Mouse (Mus musculus) embryonic facial prominence, embryonic 15.5 days (tissue): ENCODE results near the gene Otop2. TPM values are rescaled to one million over a fixed set of nuclear protein-coding genes. Genes with fewer than 3 reads are reported as not detected.

Experiments used
- ATAC-seq: fragments of 200-750 bp; cut with Nextera tagmentation; 2 replicates; pipeline ENCODE4 v1.8.0; 2017; ENCODE audit warnings: low read depth, moderate TSS enrichment; ENCODE audit not compliant: insufficient number of reproducible peaks, low FRiP score, low TSS enrichment
- H3K27ac ChIP-seq: fragments of 300-500 bp; sonication (generic); replicated peaks from 2 replicates; pipeline ENCODE4 v1.5.1; 2015; ENCODE audit warnings: mild to moderate bottlenecking, inconsistent platforms
- H3K27me3 ChIP-seq: fragments of 300-500 bp; sonication (generic); 2 replicates; pipeline ENCODE4 v1.6.1; 2015; ENCODE audit warnings: inconsistent platforms
- H3K36me3 ChIP-seq: fragments of 300-500 bp; sonication (generic); 2 replicates; pipeline ENCODE4 v1.6.1; 2015; ENCODE audit warnings: mild to moderate bottlenecking, inconsistent platforms
- H3K4me1 ChIP-seq: fragments of 300-500 bp; sonication (generic); 2 replicates; pipeline ENCODE4 v1.6.1; 2015; ENCODE audit warnings: inconsistent platforms
- H3K4me2 ChIP-seq: fragments of 300-500 bp; sonication (generic); replicated peaks from 2 replicates; pipeline ENCODE4 v1.6.1; 2015; ENCODE audit warnings: mild to moderate bottlenecking, inconsistent platforms
- H3K4me3 ChIP-seq: fragments of 300-500 bp; sonication (generic); replicated peaks from 2 replicates; pipeline ENCODE4 v1.5.1; 2015; ENCODE audit warnings: mild to moderate bottlenecking, inconsistent platforms
- H3K9ac ChIP-seq: fragments of 300-500 bp; sonication (generic); 2 replicates; pipeline ENCODE4 v1.6.1; 2015; ENCODE audit warnings: inconsistent platforms
- H3K9me3 ChIP-seq: fragments of 300-500 bp; sonication (generic); replicated peaks from 2 replicates; pipeline ENCODE4 v1.6.1; 2016; ENCODE audit warnings: inconsistent platforms
- whole genome bisulfite sequencing: fragments of 180-500 bp; shearing (Covaris S2); methylation state at CpG from one replicate; pipeline ENCODE4 v1.1.7; 2015; 5-methylcytosine and 5-hydroxymethylcytosine counted together
- polyA plus RNA-seq: library from polyadenylated mRNA; unstranded; fragments of >200 nt; fragmentation: Nextera tagmentation; extraction: Ambion mirVana; gene quantifications from 2 replicates; pipeline ENCODE4 v1.2.1, GENCODE M21; 2015

The Otop2 gene
- polyA plus RNA-seq, 1 experiment from 2014 or later, result 0.32 TPM

DNA sequence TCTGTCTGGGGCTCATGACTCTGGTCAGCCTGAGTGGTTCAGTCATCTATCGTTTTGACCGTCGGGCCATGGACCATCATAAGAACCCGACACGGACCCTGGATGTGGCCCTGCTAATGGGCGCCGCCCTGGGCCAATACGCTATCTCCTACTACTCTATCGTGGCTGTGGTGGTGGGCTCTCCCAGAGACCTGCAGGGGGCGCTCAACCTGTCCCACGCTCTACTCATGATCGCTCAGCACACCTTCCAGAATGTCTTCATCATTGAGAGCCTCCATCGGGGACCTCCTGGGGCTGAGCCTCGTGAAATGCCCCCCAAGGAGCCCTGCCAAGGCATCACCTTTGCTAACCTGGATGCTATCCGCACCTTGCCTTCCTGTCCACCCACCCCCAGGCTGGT is 22.4 kb downstream of the Otop2 start:
- Histone ChIP-seq H3K4me3 (no peak overlapping the region), H3K36me3 (no peaks in the 10 kb centered on the region), H3K9ac (no peak overlapping the region), H3K9me3 (no peaks in the 10 kb centered on the region), H3K27ac (no peak overlapping the region), H3K27me3 (peaks cover 68% of the 10 kb centered on the region), H3K4me1 (peaks cover 3% of the 10 kb centered on the region; the same call in 1 of the 2 replicates), H3K4me2 (no peak overlapping the region)
- WGBS, result 61% methylated on average over 15 of the region's 15 CpGs
- ATAC-seq, result no peak

DNA sequence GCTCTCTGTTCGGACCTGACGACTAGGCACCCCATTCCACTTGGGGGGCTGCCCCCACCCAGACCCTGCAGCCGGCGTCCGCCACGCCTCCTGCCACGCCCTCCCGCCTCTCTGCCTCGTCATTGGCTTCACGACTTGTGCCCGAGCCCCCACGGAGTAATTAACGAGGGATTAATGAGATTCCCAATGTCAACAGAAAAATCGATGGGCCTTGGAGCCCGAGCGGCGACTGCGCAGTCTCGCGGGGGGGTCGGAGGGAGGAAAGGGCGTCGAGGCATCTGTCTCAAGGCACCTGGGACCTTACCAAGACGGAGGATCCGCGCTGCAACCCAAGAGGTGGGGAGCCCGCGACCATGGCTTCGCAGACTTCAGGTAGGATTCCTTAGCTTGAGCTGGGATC is 27.6 kb downstream of the Otop2 start, which contains the start of gene Otop3:
Gene Otop3 (plus strand): TSS at position 201 of the 400 bp plus-strand sequence.
- H3K36me3 ChIP-seq, result no peaks in the 10 kb centered on the region
- H3K4me3 ChIP-seq, result peak within 1 kb of the TSS; percentile 15; the same call in 1 of the 2 replicates
- 4% methylated on average over 29 of the region's 29 CpGs for WGBS
- H3K4me1 ChIP-seq, result peaks cover 7% of the 10 kb centered on the region; the same call in 1 of the 2 replicates
- H3K27ac ChIP-seq, result no peak within 1 kb of the TSS
- H3K4me2 ChIP-seq, result peak within 1 kb of the TSS; percentile 27
- no peaks in the 10 kb centered on the region for H3K9me3 ChIP-seq
- H3K9ac ChIP-seq, result no peak within 1 kb of the TSS
- ATAC-seq, result no peak
- H3K27me3 ChIP-seq, result peaks cover 76% of the 10 kb centered on the region

DNA sequence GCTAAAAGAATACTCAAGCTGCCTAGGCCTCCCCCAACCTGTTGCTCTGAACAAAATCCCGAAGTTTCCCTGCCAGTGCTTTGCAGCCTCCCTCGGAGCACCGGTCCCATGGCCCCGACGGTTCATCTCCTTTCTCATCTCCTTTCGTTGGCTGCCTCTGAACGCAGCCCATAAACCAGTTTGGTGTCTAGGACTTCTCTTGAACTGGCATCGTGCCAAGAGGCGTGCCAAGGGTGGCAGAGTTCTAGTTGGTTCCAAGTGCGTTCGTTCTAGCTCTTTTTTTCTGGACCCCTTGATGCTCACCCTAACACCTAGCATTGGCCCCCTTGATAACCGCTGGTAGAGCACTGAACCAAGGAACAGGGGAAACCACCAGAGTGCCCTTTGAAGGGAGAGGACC is 28.3 kb downstream of the Otop2 start:
- no peaks in the 10 kb centered on the region for H3K9me3 ChIP-seq
- H3K4me1 ChIP-seq, result peaks cover 7% of the 10 kb centered on the region; the same call in 1 of the 2 replicates
- no peak overlapping the region for H3K4me2 ChIP-seq
- no peak overlapping the region for H3K9ac ChIP-seq
- no peak overlapping the region for H3K4me3 ChIP-seq
- H3K27ac ChIP-seq, result no peak overlapping the region
- peaks cover 71% of the 10 kb centered on the region for H3K27me3 ChIP-seq
- no peak for ATAC-seq
- 52% methylated on average over 12 of the region's 12 CpGs for WGBS
- H3K36me3 ChIP-seq, result no peaks in the 10 kb centered on the region

DNA sequence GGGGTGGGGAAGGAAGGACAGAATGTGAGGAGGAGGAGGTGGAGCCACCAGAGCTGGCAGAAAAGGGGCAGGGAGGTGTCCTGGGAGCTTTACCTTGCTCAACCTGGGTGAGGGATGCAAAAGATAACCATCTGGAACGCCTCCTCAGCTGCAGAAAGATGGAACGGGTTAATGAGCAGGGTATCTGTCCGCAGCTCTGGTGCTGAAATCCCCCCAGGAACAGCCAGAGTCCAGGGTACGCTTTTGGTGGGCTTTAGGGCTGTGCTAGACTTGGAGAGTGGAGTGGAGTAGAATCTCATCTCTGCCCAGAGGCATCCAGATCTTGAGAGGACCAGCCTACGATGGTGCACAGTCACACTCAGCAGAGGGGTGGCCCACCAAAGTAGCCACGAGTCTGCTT is 29.2 kb downstream of the Otop2 start:
- no peak overlapping the region for H3K4me3 ChIP-seq
- H3K36me3 ChIP-seq, result no peaks in the 10 kb centered on the region
- no peak for ATAC-seq
- no peak overlapping the region for H3K27ac ChIP-seq
- no peak overlapping the region for H3K4me2 ChIP-seq
- H3K4me1 ChIP-seq, result peaks cover 7% of the 10 kb centered on the region; the same call in 1 of the 2 replicates
- peaks cover 74% of the 10 kb centered on the region for H3K27me3 ChIP-seq
- no peaks in the 10 kb centered on the region for H3K9me3 ChIP-seq
- 11% methylated on average over 6 of the region's 6 CpGs for WGBS
- H3K9ac ChIP-seq, result no peak overlapping the region

DNA sequence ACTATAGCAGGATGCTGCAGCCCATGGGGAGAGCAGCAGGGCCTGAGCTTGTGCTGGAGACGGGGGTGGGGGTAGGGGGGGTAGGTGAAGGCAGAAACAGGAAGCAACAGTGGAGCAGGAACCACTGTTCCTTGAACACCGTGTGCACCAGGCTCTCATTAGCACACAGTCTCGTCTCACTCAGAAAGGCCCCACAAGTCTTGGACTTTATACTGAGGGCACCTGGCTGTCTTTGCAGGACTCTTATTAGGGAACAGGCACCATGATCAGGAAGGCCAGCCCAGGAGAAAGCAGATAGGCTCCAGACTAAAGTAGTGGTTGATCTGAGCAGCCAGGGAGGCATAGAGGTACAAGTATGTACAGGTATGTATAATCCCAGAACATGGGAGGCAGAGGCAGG is 30.4 kb downstream of the Otop2 start:
- peaks cover 65% of the 10 kb centered on the region for H3K27me3 ChIP-seq
- H3K4me2 ChIP-seq, result no peak overlapping the region

DNA sequence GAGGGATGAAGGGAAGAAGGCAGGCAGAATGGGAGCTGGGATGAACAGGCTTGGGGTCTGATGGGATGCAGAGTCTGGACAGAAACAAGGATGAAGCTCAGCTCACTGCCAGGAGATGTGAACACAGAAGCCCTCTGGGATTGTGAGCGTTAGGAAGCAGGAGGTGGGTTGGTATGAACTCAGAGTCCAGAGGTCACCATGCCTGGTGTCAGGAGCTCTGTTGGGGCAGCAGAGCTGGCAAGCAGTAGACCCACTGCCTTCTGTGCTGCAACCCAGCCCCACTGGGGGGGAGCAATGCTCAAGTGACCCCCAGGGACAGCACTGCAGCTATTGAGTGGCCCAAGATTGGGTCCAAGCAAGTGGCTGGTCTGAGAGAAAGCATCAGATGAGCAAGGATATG is 30.9 kb downstream of the Otop2 start:
- ATAC-seq, result no peak

More for the DNA sequence above, 30.4 kb downstream of the Otop2 start:
- Histone ChIP-seq H3K4me3 (no peak overlapping the region), H3K27ac (no peak overlapping the region), H3K9me3 (no peaks in the 10 kb centered on the region), H3K9ac (no peak overlapping the region), H3K4me1 (peaks cover 7% of the 10 kb centered on the region; the same call in 1 of the 2 replicates), H3K36me3 (no peaks in the 10 kb centered on the region)
- WGBS, result 41% methylated on average over 3 of the region's 3 CpGs
- ATAC-seq, result no peak

DNA sequence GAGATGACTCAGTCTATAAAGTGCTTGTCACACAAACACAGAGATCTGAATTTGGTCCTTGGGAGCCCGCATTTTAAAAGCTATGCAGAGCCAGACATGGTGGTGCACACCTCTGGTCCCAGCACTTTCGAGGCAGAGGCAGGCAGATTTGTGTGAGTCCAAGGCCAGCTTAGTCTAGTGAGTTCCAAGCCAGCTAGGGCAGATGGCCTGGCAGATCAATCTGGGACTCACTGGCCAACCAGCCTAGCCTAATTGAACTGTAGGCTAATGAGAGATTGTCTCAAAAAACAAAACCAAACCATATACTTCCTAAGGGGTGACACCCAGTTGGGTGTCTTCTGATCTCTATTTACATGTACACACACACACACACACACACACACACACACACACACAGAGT is 34.3 kb downstream of the Otop2 start:
- 78% methylated on average over 2 of the region's 2 CpGs for WGBS
- Histone ChIP-seq H3K4me2 (no peak overlapping the region), H3K4me3 (no peak overlapping the region), H3K36me3 (no peaks in the 10 kb centered on the region), H3K27ac (no peak overlapping the region), H3K9ac (no peak overlapping the region), H3K27me3 (peaks cover 36% of the 10 kb centered on the region), H3K9me3 (no peaks in the 10 kb centered on the region), H3K4me1 (peaks cover 15% of the 10 kb centered on the region)
- ATAC-seq, result no peak

More for the DNA sequence above, 30.9 kb downstream of the Otop2 start:
- Histone ChIP-seq H3K27me3 (peaks cover 60% of the 10 kb centered on the region), H3K4me3 (no peak overlapping the region), H3K4me2 (no peak overlapping the region), H3K9ac (no peak overlapping the region), H3K27ac (no peak overlapping the region), H3K36me3 (no peaks in the 10 kb centered on the region), H3K9me3 (no peaks in the 10 kb centered on the region), H3K4me1 (peaks cover 7% of the 10 kb centered on the region; the same call in 1 of the 2 replicates)
- WGBS, result 50% methylated on average over 1 of the region's 1 CpGs

DNA sequence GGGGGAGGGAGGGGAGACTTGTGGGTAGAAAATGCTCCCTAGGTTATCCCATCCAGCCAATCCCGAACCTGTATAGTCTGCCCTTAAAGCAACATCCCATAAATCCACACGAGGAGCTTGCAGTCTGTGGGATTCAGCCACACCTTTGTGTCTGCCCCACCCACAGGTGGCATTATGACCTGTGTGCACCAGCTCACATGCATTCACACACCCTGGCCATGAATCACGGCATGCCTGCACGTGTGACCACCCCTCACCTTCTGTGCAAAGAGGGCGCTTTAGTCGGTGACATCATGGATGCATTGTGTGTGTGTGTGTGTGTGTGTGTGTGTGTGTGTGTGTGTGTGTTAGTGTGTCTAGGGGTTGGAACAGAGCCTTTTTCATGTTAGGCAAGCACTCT is 34.9 kb downstream of the Otop2 start:
- WGBS, result 59% methylated on average over 6 of the region's 6 CpGs
- ATAC-seq, result no peak
- no peak overlapping the region for H3K4me2 ChIP-seq
- no peaks in the 10 kb centered on the region for H3K9me3 ChIP-seq
- no peaks in the 10 kb centered on the region for H3K36me3 ChIP-seq
- H3K4me3 ChIP-seq, result no peak overlapping the region
- H3K4me1 ChIP-seq, result peaks cover 21% of the 10 kb centered on the region
- no peak overlapping the region for H3K27ac ChIP-seq
- no peak overlapping the region for H3K9ac ChIP-seq
- peaks cover 33% of the 10 kb centered on the region for H3K27me3 ChIP-seq

DNA sequence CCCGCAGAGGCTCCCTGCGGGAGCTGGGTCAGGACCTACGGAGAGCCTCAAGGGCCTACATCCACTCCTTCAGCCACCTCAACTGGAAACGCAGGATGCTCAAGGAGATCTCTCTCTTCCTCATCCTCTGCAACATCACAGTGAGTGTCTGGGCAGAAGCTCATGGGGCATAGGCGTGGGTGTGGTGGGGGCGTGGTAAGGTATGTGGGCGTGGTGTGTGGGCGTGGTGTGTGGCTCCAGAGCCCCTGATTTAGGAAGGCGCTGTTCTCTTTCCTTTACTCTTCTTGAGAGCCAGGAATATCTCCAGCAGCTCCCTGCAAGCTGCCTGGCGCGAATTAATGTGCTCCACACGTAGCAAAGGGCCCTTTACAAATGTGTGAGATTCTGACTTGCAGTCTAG is 38.0 kb downstream of the Otop2 start:
- H3K9me3 ChIP-seq, result no peaks in the 10 kb centered on the region
- no peak for ATAC-seq
- H3K9ac ChIP-seq, result no peak overlapping the region
- no peak overlapping the region for H3K4me2 ChIP-seq
- peaks cover 22% of the 10 kb centered on the region for H3K4me1 ChIP-seq
- WGBS, result 9% methylated on average over 12 of the region's 12 CpGs
- H3K4me3 ChIP-seq, result no peak overlapping the region
- H3K27ac ChIP-seq, result no peak overlapping the region
- no peaks in the 10 kb centered on the region for H3K36me3 ChIP-seq
- peaks cover 28% of the 10 kb centered on the region for H3K27me3 ChIP-seq

DNA sequence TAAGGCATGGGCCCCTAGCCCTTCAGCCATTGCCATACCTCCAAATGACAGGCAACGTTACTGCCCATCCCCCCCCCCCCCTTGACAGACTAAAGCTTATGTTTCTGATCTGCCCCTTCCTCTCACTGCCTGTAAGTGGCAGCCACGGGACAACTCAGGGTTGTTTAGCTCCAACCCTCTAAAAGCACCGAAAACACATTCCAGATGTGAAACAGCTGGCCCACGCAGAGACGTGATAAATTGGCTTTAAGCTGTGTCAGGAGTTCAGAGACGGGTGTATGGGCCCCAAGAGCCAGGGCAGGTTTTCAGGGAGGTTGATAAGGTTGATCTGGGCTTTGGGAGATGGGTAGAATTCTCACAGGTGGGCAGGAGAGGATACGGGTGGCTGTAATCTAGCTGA is 38.6 kb downstream of the Otop2 start:
- Histone ChIP-seq H3K4me1 (peaks cover 22% of the 10 kb centered on the region), H3K9me3 (no peaks in the 10 kb centered on the region), H3K4me2 (no peak overlapping the region), H3K27ac (no peak overlapping the region), H3K9ac (no peak overlapping the region), H3K36me3 (no peaks in the 10 kb centered on the region), H3K27me3 (peaks cover 26% of the 10 kb centered on the region), H3K4me3 (no peak overlapping the region)
- ATAC-seq, result no peak
- 9% methylated on average over 7 of the region's 7 CpGs for WGBS

DNA sequence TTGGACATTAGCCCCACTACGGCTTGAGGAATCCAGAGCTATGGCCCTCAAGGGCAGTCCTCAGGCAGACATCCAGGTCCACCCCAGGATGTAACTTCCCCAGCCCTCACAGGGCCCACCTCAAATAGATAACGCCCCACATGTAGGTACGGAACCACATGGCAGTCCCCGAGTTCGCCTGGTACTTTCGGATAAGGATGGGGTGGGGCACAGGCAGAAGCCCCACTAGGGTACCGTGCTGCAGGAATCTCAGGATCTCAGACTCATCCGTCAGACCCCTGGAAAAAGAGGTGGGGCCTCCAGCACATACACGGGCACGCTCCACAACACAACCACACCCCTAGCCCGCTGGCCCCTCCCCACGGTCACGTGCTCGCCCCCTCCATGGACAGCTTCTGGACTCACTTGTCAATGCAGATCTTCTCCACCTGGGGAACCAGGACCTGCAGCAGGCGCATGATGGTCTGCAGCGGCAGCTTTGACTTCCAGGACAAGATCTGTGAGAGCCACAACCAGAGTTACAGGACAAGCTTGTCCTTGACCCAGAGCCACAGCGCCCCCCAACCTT is 41.8 kb downstream of the Otop2 start:
- Histone ChIP-seq H3K9ac (no peak overlapping the region), H3K27me3 (peaks cover 33% of the 10 kb centered on the region), H3K9me3 (no peaks in the 10 kb centered on the region), H3K36me3 (no peaks in the 10 kb centered on the region), H3K27ac (no peak overlapping the region), H3K4me3 (no peak overlapping the region), H3K4me1 (peaks cover 22% of the 10 kb centered on the region), H3K4me2 (no peak overlapping the region)
- WGBS, result 57% methylated on average over 17 of the region's 17 CpGs
- ATAC-seq, result no peak

DNA sequence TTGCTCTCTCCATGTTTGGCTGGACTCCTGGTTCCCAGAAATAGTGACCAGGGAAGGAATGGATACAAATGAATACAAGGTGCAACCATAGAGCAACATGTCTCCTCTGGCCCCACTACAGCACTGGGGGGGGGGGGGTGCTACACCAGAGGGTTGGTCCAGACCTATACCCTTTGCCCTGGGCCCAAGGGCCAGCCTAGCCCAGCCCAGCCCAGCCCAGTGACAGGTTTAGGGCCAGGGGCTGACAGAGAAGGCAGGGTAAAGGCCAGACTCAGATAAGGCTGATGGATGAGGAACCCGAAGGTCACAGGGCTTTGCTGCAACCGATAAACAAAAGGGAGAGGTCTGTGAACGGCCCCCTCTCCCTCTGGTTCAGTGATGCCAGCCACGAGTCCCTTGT is 43.0 kb downstream of the Otop2 start:
- H3K27me3 ChIP-seq, result peaks cover 27% of the 10 kb centered on the region
- 68% methylated on average over 4 of the region's 4 CpGs for WGBS
- H3K27ac ChIP-seq, result no peak overlapping the region
- no peak overlapping the region for H3K9ac ChIP-seq
- H3K4me3 ChIP-seq, result no peak overlapping the region
- H3K4me1 ChIP-seq, result peaks cover 19% of the 10 kb centered on the region
- no peaks in the 10 kb centered on the region for H3K36me3 ChIP-seq
- H3K4me2 ChIP-seq, result no peak overlapping the region
- ATAC-seq, result no peak
- H3K9me3 ChIP-seq, result no peaks in the 10 kb centered on the region
